Mouse (Mus musculus): Measurements from ENCODE around the gene Fkbp8. TPM values are rescaled to one million over a fixed set of nuclear protein-coding genes. Genes with fewer than 3 reads are reported as not detected.
A peak's percentile ranks its signal among the peaks of the same experiment; 100 is the strongest.
"Not testable (repeated sequence)": the region's sequence is repeated elsewhere in the genome, so short reads cannot be mapped to it uniquely, and the experiment has no call there.

Fkbp8 gene
- total RNA-seq, 1 experiment from 2014 or later = 404 TPM

- no peak for DNase-seq
Observed at GRCm38 (mm10) chr8:70501820-70502529, 25.5 kb upstream of the Fkbp8 start.

GRCm38 (mm10) chr8:70502540-70502939 is 25.0 kb upstream of the Fkbp8 start:
- DNase-seq = no peak

- DNase-seq = peak; percentile 62
Observed at GRCm38 (mm10) chr8:70503062-70503750, 24.3 kb upstream of the Fkbp8 start.

GRCm38 (mm10) chr8:70504291-70504716 is 23.2 kb upstream of the Fkbp8 start:
- DNase-seq = peak; percentile 65

- peak; percentile 72 for DNase-seq
Observed at GRCm38 (mm10) chr8:70504851-70505250, 22.7 kb upstream of the Fkbp8 start.

- peak; percentile 38 for DNase-seq
Observed at GRCm38 (mm10) chr8:70505698-70506327, 21.7 kb upstream of the Fkbp8 start.

- DNase-seq = peak; percentile 93
Observed at GRCm38 (mm10) chr8:70506328-70507026, 21.0 kb upstream of the Fkbp8 start, which contains the start of gene Rex1bd. Gene Rex1bd (minus strand): TSS chr8:70506752.

DNA sequence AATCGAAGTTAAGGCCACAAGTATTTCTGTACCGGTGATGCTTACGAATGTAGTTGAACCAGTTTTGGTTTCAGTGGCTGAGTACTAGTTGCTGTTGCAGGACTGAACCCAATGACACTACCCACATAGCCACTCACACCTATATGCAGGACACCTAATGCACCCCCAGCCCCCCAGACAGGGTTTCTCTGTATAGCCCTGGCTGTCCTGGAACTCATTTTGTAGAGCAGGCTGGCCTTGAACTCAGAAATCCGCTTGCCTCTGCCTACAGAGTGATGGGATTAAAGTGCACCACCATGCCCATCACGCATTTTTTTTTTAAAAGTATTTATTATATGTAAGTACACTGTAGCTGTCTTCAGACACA is 20.5 kb upstream of the Fkbp8 start:
- DNase-seq = no peak

- no peak for DNase-seq
Observed at GRCm38 (mm10) chr8:70509281-70509952, 18.1 kb upstream of the Fkbp8 start.

- peak; percentile 96 for DNase-seq
Observed at GRCm38 (mm10) chr8:70510228-70510915, 17.2 kb upstream of the Fkbp8 start, which contains the start of gene Uba52. Gene Uba52 (minus strand): TSS chr8:70510801.

DNA sequence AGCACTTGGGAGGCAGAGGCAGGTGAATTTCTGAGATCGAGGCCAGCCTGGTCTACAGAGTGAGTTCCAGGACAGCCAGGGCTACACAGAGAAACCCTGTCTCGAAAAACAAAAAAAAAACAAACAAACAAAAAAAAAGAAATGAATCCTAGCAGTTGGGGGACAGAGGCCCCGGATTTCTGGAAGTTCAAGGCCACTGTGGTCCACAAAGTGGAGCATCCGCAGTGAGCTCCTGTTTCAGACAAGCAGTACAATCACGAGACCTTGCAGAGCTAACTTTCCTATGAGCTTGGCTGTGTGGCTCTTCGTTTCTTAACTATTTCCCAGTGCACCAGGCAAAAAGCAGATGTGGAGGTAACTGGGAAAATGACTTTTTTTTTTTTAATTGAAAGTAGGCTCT is 16.4 kb upstream of the Fkbp8 start:
- not testable (repeated sequence) for DNase-seq

DNA sequence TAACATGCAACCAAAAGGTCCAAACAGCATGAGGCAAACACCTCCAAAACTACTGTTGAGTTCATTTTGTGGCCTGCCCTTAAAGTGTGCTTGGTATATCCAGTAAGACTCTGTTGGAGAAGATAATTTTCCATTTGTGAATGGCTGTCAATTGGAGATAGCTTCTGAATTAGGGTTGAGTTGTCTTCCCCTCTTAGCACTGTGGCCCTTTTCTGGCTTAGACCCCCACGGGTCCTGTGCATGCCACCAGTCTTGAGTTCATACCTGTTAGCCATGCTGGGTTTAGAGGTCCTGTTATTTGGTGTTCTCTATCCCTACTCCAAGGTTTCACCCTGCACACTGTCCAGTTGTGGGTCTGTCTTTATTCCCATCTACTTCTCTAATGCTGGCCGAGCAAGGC is 15.8 kb upstream of the Fkbp8 start:
- no peak for DNase-seq

- DNase-seq = no peak
Observed at GRCm38 (mm10) chr8:70512253-70512903, 15.1 kb upstream of the Fkbp8 start.

DNA sequence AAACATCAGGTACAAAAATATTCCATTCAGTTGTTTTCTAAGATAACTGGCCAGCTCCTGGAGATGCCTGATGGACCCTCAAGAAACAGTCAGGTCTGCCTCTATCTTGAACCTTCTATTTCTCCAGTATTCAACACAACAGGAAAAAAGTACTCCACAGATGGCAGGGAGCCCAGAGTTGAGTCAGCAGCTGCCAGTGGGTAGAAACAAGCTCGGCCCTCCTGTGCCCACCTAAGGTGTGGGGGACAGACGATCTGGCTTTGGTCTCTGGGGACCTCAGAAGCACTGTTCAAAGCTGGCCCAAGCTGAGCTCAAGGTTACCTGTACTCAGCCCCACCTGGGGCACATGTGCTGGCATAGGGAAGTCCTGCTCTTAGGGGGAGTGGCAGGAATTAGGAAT is 14.1 kb upstream of the Fkbp8 start:
- peak; percentile 83 for DNase-seq

DNA sequence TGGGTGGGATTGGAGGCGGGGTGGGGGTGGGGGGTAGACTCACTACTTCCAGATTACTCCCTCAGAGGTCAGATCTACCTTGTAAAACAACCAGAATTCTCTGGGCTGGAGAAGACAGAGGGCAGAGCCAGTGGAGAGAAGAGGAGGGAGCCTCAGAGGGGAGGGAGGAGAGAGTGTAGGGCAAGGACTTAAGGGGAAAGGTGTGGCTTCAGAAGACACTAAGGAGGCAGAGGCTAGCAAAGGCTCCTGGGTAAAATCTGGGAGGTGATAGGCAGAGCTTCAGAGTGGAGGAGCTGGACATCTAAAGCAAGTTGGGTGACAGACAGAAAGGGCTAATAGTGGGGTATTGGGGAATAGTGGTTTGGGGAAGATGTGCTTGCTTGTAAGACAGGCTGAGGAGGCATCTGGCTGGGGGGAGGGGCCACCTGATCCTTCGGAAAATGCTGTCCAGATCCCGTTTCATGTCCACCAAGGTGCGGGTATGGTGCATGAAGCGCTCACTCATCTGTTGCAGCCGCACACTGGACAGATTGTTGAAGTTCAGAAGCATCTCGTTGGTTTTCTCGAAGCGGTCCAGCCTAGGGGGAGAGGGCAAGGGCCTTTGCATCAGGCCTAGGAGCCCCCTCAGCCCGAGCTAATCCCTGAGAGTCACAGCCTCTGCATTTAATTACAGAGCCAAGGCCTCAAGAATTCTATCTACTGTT is 9.4 kb upstream of the Fkbp8 start:
- no peak for DNase-seq

DNA sequence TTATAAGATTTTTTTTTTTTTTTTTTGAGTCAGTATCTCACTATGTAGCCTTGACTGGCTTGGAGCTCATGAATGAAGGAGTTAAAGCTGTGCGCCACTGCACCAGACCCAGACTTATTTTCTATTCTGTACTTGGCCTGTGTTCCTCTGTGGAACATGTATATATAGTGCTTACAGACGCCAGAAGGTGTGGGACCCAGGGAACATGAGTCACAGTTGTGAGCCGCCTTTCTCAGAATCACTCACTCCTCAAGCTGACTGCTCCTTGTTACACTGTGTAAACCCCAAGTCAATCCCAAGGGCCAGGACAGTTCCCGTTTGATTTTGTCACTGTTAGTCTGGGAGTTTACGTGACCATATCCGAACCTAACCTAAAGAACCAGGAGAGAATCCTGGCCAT is 8.5 kb upstream of the Fkbp8 start:
- no peak for DNase-seq

GRCm38 (mm10) chr8:70519606-70520005 is 7.9 kb upstream of the Fkbp8 start:
- no peak for DNase-seq

GRCm38 (mm10) chr8:70522592-70523403 is 4.7 kb upstream of the Fkbp8 start:
- DNase-seq = peak; percentile 94

GRCm38 (mm10) chr8:70527111-70527511 is 413 bp upstream of the Fkbp8 start:
- DNase-seq = no peak

All from adrenal gland, postnatal 25 days (tissue).